ENCODE assay signal across 22 mouse cellular contexts in the genomic region with DNA sequence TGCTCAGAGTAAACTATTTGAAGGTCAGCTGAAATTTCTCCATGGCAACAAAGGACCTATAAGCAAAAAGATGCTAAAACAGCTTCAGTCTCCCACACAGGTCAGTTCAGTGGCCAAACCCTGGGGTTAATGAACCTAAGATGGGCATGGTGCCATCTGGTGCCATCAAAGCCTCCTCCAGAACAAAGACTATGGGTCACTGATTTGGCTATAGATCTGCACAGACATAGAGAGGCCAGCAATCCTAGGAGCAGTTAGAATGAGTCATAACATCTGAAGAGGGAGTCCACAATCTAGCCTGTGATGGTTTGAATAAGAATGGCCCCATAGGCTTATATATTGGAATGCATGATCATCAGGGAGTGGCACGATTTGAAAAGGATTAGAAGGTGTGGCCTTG. TPM values are rescaled to one million over a fixed set of nuclear protein-coding genes. Genes with fewer than 3 reads are reported as not detected.
DNase-seq lines count a peak whose midpoint lies in the region; ATAC-seq and TF ChIP-seq lines count a peak whose summit lies in the region.
"Had no signal": no experiment of that assay in that cellular context is flagged by ENCODE, and none has a peak within 500 bp of the region (broad histone marks: within the 10 kb centered on the region; RNA-seq: fewer than 3 reads in every experiment).

No protein-coding gene starts in this region.

- no peak overlapping the region for H3K9ac ChIP-seq in kidney, embryonic 14.5 days (ENCODE audit: low read depth, low read length)
- H3K9ac ChIP-seq in kidney, postnatal 0 days (ENCODE audit: low read depth, low read length), result no peak overlapping the region
- H3K9ac ChIP-seq: embryonic facial prominence, embryonic 13.5 days; embryonic facial prominence, embryonic 15.5 days; forebrain, embryonic 13.5 days; forebrain, embryonic 15.5 days had no signal

- H3K36me3 ChIP-seq in kidney, embryonic 14.5 days (ENCODE audit: control insufficient read depth, insufficient read depth, low read length), result no peaks in the 10 kb centered on the region
- no peaks in the 10 kb centered on the region for H3K36me3 ChIP-seq in kidney, postnatal 0 days (ENCODE audit: insufficient read depth, low read length)
- H3K36me3 ChIP-seq: embryonic facial prominence, embryonic 13.5 days; embryonic facial prominence, embryonic 15.5 days; forebrain, embryonic 15.5 days had no signal

- H3K4me2 ChIP-seq in kidney, embryonic 14.5 days (replicated peaks; ENCODE audit: low read depth, low read length), result no peak overlapping the region
- H3K4me2 ChIP-seq in kidney, postnatal 0 days (ENCODE audit: low read length), result no peak overlapping the region
- H3K4me2 ChIP-seq: embryonic facial prominence, embryonic 13.5 days; embryonic facial prominence, embryonic 15.5 days; forebrain, embryonic 13.5 days; forebrain, embryonic 15.5 days had no signal

- DNase-seq in kidney, postnatal 14 days, result no peak
- DNase-seq in kidney, postnatal 0 days (ENCODE audit: low spot score), result peak; percentile 21
- no peak for DNase-seq in kidney, adult 8-10 months
- peak; percentile 40 for DNase-seq in R1 (ENCODE audit: low read depth, low spot score)
- no peak for DNase-seq in left cerebral cortex, adult 18-20 months (ENCODE audit: low spot score in 2 of 2)
- DNase-seq: adrenal gland, adult 2 months; adrenal gland, postnatal 10 days; adrenal gland, postnatal 25 days; cerebellum, adult 11 months; cerebellum, adult 18-20 months; cerebellum, adult 8-10 months; cerebellum, adult 9-11 months; cerebellum, postnatal 14 days; cerebellum, postnatal 36 days; embryo, embryonic 11 days had no signal

- H3K27ac ChIP-seq in kidney, embryonic 14.5 days (ENCODE audit: low read depth, low read length), result no peak overlapping the region
- H3K27ac ChIP-seq in kidney, postnatal 0 days, result no peak overlapping the region
- H3K27ac ChIP-seq: embryonic facial prominence, embryonic 13.5 days; embryonic facial prominence, embryonic 15.5 days; forebrain, embryonic 13.5 days; forebrain, embryonic 15.5 days had no signal

- no peaks in the 10 kb centered on the region for H3K9me3 ChIP-seq in kidney, embryonic 14.5 days (ENCODE audit: control insufficient read depth, low read length)
- H3K9me3 ChIP-seq in kidney, postnatal 0 days (replicated peaks; ENCODE audit: low read length), result no peaks in the 10 kb centered on the region
- H3K9me3 ChIP-seq: embryonic facial prominence, embryonic 13.5 days; embryonic facial prominence, embryonic 15.5 days; forebrain, embryonic 13.5 days; forebrain, embryonic 15.5 days had no signal

- no peaks in the 10 kb centered on the region for H3K27me3 ChIP-seq in kidney, embryonic 14.5 days (ENCODE audit: control insufficient read depth, insufficient read depth, low read length)
- no peaks in the 10 kb centered on the region for H3K27me3 ChIP-seq in kidney, postnatal 0 days (ENCODE audit: insufficient read depth, low read length)
- H3K27me3 ChIP-seq: embryonic facial prominence, embryonic 13.5 days; embryonic facial prominence, embryonic 15.5 days; forebrain, embryonic 13.5 days; forebrain, embryonic 15.5 days; Patski had no signal

- 94% methylated on average over 1 of the region's 1 CpGs for WGBS in kidney, embryonic 14.5 days
- 64% methylated on average over 1 of the region's 1 CpGs for WGBS in kidney, postnatal 0 days

- no peaks in the 10 kb centered on the region for H3K4me1 ChIP-seq in kidney, embryonic 14.5 days (ENCODE audit: control insufficient read depth, insufficient read depth, low read length)
- no peaks in the 10 kb centered on the region for H3K4me1 ChIP-seq in kidney, postnatal 0 days (replicated peaks; ENCODE audit: insufficient read depth, low read length)
- H3K4me1 ChIP-seq: embryonic facial prominence, embryonic 13.5 days; embryonic facial prominence, embryonic 15.5 days; forebrain, embryonic 13.5 days; forebrain, embryonic 15.5 days had no signal

- no peak overlapping the region for H3K4me3 ChIP-seq in kidney, embryonic 14.5 days (ENCODE audit: low read length)
- H3K4me3 ChIP-seq in kidney, postnatal 0 days (replicated peaks; ENCODE audit: low read depth, low read length), result no peak overlapping the region
- H3K4me3 ChIP-seq: embryonic facial prominence, embryonic 13.5 days; embryonic facial prominence, embryonic 15.5 days; forebrain, embryonic 13.5 days; forebrain, embryonic 15.5 days had no signal

- no peak for TF ChIP-seq CTCF in kidney, postnatal 0 days (IDR thresholded peaks at IDR 0.05; ENCODE audit: low read depth)

- ATAC-seq in kidney, embryonic 14.5 days (ENCODE audit: low FRiP score, low TSS enrichment), result peak; percentile 63; the same call in 1 of the 2 replicates
- ATAC-seq in kidney, postnatal 0 days (replicated peaks; ENCODE audit: low FRiP score, low read depth), result peak; percentile 15; the same call in 1 of the 2 replicates
- ATAC-seq: forebrain, embryonic 13.5 days; forebrain, embryonic 15.5 days; Patski had no signal

RNA-seq across cellular contexts. Expression of gene 4930523C07Rik, which starts 40.1 kb away (rescaled TPM):
- polyA plus RNA-seq in kidney, embryonic 14.5 days (2014; fragmentation: Nextera tagmentation; extraction: Ambion mirVana), result 23.3 and 28.5 TPM in 2 replicates
- 35.2 and 35.6 TPM in 2 replicates for polyA plus RNA-seq in kidney, postnatal 0 days (2015; fragmentation: Nextera tagmentation; extraction: Ambion mirVana)
- total RNA-seq in left cerebral cortex, adult 18-20 months (2021), result 1 to 10 TPM; 1.3 to 1.7 TPM
- total RNA-seq: MEL had no signal

Comparison
In these comparisons a context has a peak if more than half of its experiments do, and no peak if none do; other contexts are left out.
1. DNase-seq: peak in kidney, postnatal 0 days (single experiment) and R1 (single experiment); none in kidney, postnatal 14 days (single experiment), kidney, adult 8-10 months (0 of 2) and left cerebral cortex, adult 18-20 months (0 of 2).